Mouse (Mus musculus) hindbrain, embryonic 12.5 days (tissue): ENCODE data around the gene Fdxr. TPM values are rescaled to one million over a fixed set of nuclear protein-coding genes. Genes with fewer than 3 reads are reported as not detected.

Source experiments
- ATAC-seq: fragments of 200-750 bp; cut with Nextera tagmentation; 2 replicates; pipeline ENCODE4 v1.8.0; 2017; ENCODE audit warnings: moderate TSS enrichment; ENCODE audit not compliant: low FRiP score
- H3K27ac ChIP-seq: fragments of 300-500 bp; sonication (generic); 2 replicates; pipeline ENCODE4 v1.5.1; 2016; ENCODE audit warnings: mild to moderate bottlenecking
- H3K27me3 ChIP-seq: fragments of 300-500 bp; sonication (generic); 2 replicates; pipeline ENCODE4 v1.6.1; 2016; ENCODE audit warnings: mild to moderate bottlenecking
- H3K36me3 ChIP-seq: fragments of 300-500 bp; sonication (generic); 2 replicates; pipeline ENCODE4 v1.6.1; 2016; ENCODE audit warnings: mild to moderate bottlenecking
- H3K4me1 ChIP-seq: fragments of 300-500 bp; sonication (generic); 2 replicates; pipeline ENCODE4 v1.6.1; 2016
- H3K4me2 ChIP-seq: fragments of 300-500 bp; sonication (generic); replicated peaks from 2 replicates; pipeline ENCODE4 v1.6.1; 2016; ENCODE audit warnings: mild to moderate bottlenecking
- H3K4me3 ChIP-seq: fragments of 300-500 bp; sonication (generic); 2 replicates; pipeline ENCODE4 v1.5.1; 2016; ENCODE audit warnings: mild to moderate bottlenecking
- H3K9ac ChIP-seq: fragments of 300-500 bp; sonication (generic); 2 replicates; pipeline ENCODE4 v1.6.1; 2016; ENCODE audit warnings: mild to moderate bottlenecking, moderate library complexity
- H3K9me3 ChIP-seq: fragments of 300-500 bp; sonication (generic); replicated peaks from 2 replicates; pipeline ENCODE4 v1.6.1; 2016; ENCODE audit warnings: mild to moderate bottlenecking
- WGBS: fragments of 180-500 bp; shearing (Covaris S2); methylation state at CpG from one replicate; pipeline ENCODE4 v1.1.7; 2016; 5-methylcytosine and 5-hydroxymethylcytosine counted together
- polyA plus RNA-seq: library from polyadenylated mRNA; unstranded; fragments of >200 nt; fragmentation: Nextera tagmentation; extraction: Ambion mirVana; gene quantifications from 2 replicates; pipeline ENCODE4 v1.2.1, GENCODE M21; 2016

The Fdxr gene
- polyA plus RNA-seq, 1 experiment from 2014 or later, result 18.0 TPM

DNA sequence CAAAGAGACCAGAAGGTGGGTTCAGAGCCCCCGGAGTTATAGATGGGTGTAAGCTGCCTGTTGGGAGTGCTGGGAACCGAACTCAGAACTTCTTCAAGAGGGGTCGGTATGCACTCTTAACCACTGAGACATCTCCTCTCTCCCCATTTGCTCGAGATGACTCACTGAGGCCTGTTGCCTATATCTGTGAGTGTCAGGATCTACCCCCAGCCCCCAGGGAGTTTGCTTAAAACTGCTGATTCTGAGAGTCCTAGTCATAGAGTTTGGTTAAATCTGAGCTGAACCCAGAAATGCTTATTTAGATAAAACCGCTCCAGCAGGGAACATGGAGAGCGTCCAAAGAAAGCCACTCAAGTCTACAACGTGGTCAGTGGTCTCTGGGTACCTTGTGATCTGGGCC, 2.7 kb downstream of the Fdxr start:
- 85% methylated on average over 7 of the region's 7 CpGs for WGBS
- ATAC-seq, result no peak

DNA sequence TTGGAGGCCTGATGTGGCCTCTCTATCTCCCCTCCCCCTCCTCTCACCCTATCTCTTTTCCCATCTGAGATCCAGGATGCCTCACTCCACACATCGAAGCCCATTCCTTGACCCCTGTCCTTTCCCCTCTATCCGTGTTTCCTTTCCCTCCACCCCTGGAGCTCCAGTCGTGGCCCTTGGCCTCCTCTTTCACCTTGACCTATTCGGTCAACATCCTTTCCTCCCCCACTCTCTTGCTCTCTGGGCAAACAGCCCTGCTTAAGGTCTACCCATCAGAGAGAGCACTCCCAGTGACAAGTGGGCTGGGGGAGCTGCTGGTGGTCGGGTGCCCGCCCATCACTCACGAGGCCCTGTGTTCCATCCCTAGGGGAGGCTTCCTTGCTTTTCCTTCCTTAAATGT, 3.1 kb downstream of the Fdxr start:
- Histone ChIP-seq H3K4me3 (no peak overlapping the region), H3K27ac (no peak overlapping the region), H3K4me1 (peaks cover 26% of the 10 kb centered on the region), H3K9ac (0 out of 2 replicates have a peak overlapping the region, but pooled peaks have one; percentile 6), H3K27me3 (peaks cover 12% of the 10 kb centered on the region), H3K36me3 (peaks cover 9% of the 10 kb centered on the region; the same call in 1 of the 2 replicates), H3K4me2 (no peak overlapping the region), H3K9me3 (no peaks in the 10 kb centered on the region)
- whole genome bisulfite sequencing, result 71% methylated on average over 7 of the region's 7 CpGs
- no peak for ATAC-seq

More for the DNA sequence above, 2.7 kb downstream of the Fdxr start:
- Histone ChIP-seq H3K9me3 (no peaks in the 10 kb centered on the region), H3K4me3 (no peak overlapping the region), H3K4me1 (peaks cover 26% of the 10 kb centered on the region), H3K4me2 (no peak overlapping the region), H3K27me3 (peaks cover 7% of the 10 kb centered on the region), H3K9ac (0 out of 2 replicates have a peak overlapping the region, but pooled peaks have one; percentile 6), H3K36me3 (peaks cover 5% of the 10 kb centered on the region; the same call in 1 of the 2 replicates), H3K27ac (no peak overlapping the region)

DNA sequence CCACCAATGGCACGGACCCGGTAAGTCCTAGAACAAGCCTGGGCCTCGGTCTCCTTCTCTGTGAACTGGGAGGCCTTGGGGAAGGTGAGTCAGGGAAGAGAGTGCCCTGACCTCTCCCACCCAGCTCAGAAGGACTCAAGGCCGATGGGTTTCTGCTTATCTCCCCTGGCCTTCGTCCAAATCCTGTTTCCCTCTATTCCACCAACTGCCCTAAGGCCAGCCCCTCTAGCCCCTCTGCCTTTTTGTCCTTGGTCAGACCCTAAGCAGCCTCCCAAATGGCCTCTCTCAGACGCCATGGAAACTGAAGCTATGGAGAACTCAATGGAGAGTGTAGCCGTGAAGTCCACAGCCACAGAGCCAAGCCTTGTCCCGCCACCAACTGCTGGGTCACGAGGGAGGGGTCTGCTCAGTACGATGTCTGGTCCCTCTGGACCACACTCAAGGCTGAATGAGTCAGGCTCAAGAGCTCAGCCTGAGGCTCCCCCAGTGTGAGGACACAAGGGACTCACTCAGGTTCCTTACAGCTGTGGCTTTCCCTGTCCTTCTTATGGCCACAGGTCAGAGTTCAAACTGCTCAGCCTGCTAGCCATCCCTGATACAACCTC, 3.9 kb downstream of the Fdxr start:
- H3K4me1 ChIP-seq, result peaks cover 24% of the 10 kb centered on the region
- H3K4me2 ChIP-seq, result no peak overlapping the region
- ATAC-seq, result no peak
- no peak overlapping the region for H3K27ac ChIP-seq
- H3K4me3 ChIP-seq, result no peak overlapping the region
- WGBS, result 70% methylated on average over 10 of the region's 10 CpGs
- H3K27me3 ChIP-seq, result peaks cover 19% of the 10 kb centered on the region
- H3K9me3 ChIP-seq, result no peaks in the 10 kb centered on the region
- no peak overlapping the region for H3K9ac ChIP-seq
- H3K36me3 ChIP-seq, result peaks cover 15% of the 10 kb centered on the region; the same call in 1 of the 2 replicates

GRCm38 (mm10) chr11:115271481-115271880, 5.4 kb downstream of the Fdxr start:
- H3K9me3 ChIP-seq, result no peaks in the 10 kb centered on the region
- H3K4me3 ChIP-seq, result no peak overlapping the region
- no peak for ATAC-seq
- H3K9ac ChIP-seq, result no peak overlapping the region
- peaks cover 31% of the 10 kb centered on the region for H3K4me1 ChIP-seq
- 72% methylated on average over 10 of the region's 10 CpGs for WGBS
- H3K36me3 ChIP-seq, result peaks cover 15% of the 10 kb centered on the region; the same call in 1 of the 2 replicates
- H3K4me2 ChIP-seq, result no peak overlapping the region
- H3K27ac ChIP-seq, result no peak overlapping the region
- peaks cover 34% of the 10 kb centered on the region for H3K27me3 ChIP-seq

GRCm38 (mm10) chr11:115271052-115271451, 5.8 kb downstream of the Fdxr start:
- ATAC-seq, result no peak
- H3K27ac ChIP-seq, result no peak overlapping the region
- H3K4me2 ChIP-seq, result no peak overlapping the region
- 87% methylated on average over 9 of the region's 9 CpGs for WGBS
- H3K36me3 ChIP-seq, result peaks cover 15% of the 10 kb centered on the region; the same call in 1 of the 2 replicates
- no peak overlapping the region for H3K4me3 ChIP-seq
- peaks cover 39% of the 10 kb centered on the region for H3K27me3 ChIP-seq
- H3K9ac ChIP-seq, result no peak overlapping the region
- peaks cover 31% of the 10 kb centered on the region for H3K4me1 ChIP-seq
- H3K9me3 ChIP-seq, result no peaks in the 10 kb centered on the region

DNA sequence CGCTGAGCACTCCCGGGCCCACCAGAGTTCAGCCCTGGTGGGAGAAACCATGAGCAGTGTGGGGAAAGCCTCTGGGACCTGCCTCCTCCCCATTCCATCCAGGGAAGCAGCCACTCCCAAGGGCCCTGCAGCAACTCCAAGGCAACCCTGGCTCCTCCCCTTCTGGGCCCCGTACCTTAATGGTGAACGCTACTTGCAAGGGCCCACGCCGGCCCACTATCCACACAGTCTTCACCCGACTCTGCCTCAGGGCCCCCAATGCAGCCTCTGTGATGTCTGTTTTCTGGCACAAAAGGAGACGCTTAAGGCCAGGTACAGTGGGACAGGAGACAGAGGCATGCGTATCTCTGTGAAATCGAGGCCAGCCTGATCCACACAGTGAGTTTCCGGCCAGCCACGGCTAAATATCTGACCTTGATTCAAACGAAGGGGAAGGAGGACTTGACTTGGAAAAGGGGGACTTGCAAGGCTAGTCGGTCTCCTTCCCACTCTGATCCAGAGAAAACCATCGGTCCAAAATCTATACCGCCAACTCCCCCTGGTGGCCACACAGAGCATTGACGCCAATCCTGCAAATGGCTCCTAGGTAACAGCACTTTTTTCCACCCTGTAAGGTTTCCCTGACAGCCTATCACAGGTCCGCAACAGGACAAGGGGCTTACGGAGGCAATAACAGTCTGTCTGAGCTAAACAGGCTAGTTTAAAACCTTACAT, 6.5 kb downstream of the Fdxr start:
- peaks cover 15% of the 10 kb centered on the region; the same call in 1 of the 2 replicates for H3K36me3 ChIP-seq
- no peak for ATAC-seq
- WGBS, result 36% methylated on average over 19 of the region's 19 CpGs

DNA sequence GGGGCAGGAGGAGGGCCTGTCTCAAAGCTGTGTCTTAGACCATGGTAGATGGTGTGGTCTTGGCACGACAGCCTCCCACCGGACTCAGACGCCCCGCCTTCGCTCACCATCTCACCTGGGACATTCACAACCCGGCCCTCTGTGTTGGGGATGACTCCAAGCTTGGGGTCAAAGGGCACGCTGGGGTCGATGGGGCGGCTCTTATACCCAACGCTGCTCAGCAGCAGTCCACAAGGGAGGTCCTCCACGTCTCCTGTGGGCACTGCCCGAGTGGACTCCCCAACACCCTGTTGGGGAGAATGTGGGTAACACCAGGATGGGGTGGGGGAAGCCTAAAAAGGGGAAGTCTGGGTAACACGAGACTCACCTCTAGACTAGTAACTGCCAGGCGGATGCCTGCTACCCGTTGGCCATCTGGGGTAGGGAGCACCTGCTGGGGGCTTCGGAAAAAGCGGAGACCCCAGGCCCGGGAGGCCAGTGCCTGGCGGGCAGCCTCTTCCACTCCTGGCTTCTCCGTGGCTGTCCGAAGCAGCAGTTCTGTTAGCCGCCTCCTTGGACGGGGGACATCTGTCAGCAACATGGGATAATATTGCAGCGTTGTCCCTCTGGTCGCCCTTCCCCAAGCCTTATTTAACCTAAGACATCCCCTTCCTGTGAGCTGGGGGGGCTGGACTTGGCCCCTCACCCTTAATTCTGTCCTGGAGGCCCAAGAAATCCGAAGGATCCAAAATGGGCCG, 7.4 kb downstream of the Fdxr start:
- H3K27me3 ChIP-seq, result peaks cover 54% of the 10 kb centered on the region
- no peak overlapping the region; the same call in 1 of the 2 replicates for H3K9ac ChIP-seq
- H3K9me3 ChIP-seq, result no peaks in the 10 kb centered on the region
- H3K4me2 ChIP-seq, result no peak overlapping the region
- WGBS, result 86% methylated on average over 25 of the region's 27 CpGs
- H3K36me3 ChIP-seq, result peaks cover 15% of the 10 kb centered on the region; the same call in 1 of the 2 replicates
- no peak overlapping the region for H3K4me3 ChIP-seq
- ATAC-seq, result no peak
- no peak overlapping the region for H3K27ac ChIP-seq
- H3K4me1 ChIP-seq, result peaks cover 32% of the 10 kb centered on the region

More for the DNA sequence above, 6.5 kb downstream of the Fdxr start:
- H3K9me3 ChIP-seq, result no peaks in the 10 kb centered on the region
- no peak overlapping the region for H3K9ac ChIP-seq
- no peak overlapping the region for H3K4me3 ChIP-seq
- H3K27ac ChIP-seq, result no peak overlapping the region
- H3K4me2 ChIP-seq, result no peak overlapping the region
- H3K4me1 ChIP-seq, result peaks cover 30% of the 10 kb centered on the region
- H3K27me3 ChIP-seq, result peaks cover 46% of the 10 kb centered on the region

DNA sequence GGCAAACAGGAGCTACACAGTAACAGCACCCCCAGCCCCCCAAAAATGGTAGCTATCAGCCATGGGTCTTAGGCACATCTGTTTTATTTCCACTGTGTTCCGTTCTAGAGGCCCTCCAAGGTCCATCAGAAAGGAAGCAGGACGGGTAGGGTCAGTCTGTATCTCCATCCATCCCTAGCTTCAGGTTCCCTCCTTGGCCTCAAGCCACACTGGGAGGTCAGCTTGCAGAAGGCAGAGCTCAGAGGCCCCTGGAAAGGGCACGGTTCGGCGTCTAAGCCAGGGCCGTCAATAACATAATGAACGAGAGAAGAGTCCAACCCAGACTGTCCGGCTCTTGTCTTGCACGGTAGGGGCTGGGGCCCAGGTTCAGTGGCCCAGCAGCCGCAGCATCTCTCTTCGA, 8.9 kb downstream of the Fdxr start:
- H3K27ac ChIP-seq, result no peak overlapping the region
- WGBS, result 63% methylated on average over 11 of the region's 11 CpGs
- H3K27me3 ChIP-seq, result peaks cover 69% of the 10 kb centered on the region
- peaks cover 32% of the 10 kb centered on the region for H3K4me1 ChIP-seq
- H3K36me3 ChIP-seq, result peaks cover 15% of the 10 kb centered on the region; the same call in 1 of the 2 replicates
- H3K9me3 ChIP-seq, result no peaks in the 10 kb centered on the region
- H3K4me3 ChIP-seq, result no peak overlapping the region
- no peak for ATAC-seq
- H3K4me2 ChIP-seq, result no peak overlapping the region
- H3K9ac ChIP-seq, result no peak overlapping the region

DNA sequence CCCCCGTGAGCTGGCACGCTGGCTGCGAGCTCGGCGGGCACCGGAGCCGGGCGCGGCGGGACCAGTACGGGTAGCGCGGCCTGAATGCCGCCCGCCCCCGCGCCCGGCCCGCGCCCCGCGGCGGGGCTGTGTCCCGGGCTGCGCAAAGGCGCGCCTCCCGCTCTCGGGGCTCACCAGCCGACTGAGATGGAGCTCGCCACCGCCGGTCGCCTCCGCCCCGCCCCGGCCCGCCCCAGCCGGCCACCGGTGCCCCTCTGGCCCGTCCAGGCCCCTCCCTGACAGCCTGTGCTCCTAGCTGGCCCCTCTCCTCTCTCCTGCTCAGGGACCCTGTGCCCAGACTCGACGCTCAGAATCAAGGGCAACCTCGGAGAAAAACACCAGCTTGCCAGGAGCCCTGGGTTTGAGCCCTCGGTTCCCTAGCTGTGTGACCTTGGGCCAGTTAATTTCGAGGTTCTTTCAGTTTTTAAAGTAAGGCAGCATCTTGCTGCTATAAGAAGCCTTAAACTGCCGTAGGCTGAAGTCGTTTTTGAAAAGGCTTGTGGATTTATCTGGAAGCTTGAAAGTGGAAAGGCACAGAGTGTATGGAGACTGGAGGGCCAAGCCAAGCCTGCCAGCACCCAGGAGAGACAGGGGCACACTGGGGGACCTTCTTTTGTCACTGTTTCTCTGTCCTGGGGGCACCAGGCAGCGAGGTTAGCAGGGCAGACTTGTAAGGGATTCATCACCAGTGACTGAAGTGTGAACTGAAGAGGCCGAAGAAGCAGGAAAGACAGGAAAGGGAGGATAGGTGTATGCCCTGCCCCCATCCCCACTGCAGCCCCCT, 9.6 kb downstream of the Fdxr start, which contains the start of gene Grin2c:
Grin2c (minus strand) TSS at position 183 of the 823 bp plus-strand sequence.
- H3K9ac ChIP-seq, result peak within 1 kb of the TSS; percentile 55
- H3K4me2 ChIP-seq, result peak within 1 kb of the TSS; percentile 60
- WGBS, result 7% methylated on average over 39 of the region's 50 CpGs
- H3K27ac ChIP-seq, result no peak within 1 kb of the TSS
- peaks cover 32% of the 10 kb centered on the region for H3K4me1 ChIP-seq
- H3K27me3 ChIP-seq, result peaks cover 76% of the 10 kb centered on the region
- no peaks in the 10 kb centered on the region for H3K9me3 ChIP-seq
- peak within 1 kb of the TSS; percentile 35 for H3K4me3 ChIP-seq
- H3K36me3 ChIP-seq, result peaks cover 15% of the 10 kb centered on the region; the same call in 1 of the 2 replicates
- no peak for ATAC-seq

- Histone ChIP-seq H3K27me3 (peaks cover 85% of the 10 kb centered on the region), H3K4me1 (peaks cover 32% of the 10 kb centered on the region), H3K36me3 (peaks cover 15% of the 10 kb centered on the region; the same call in 1 of the 2 replicates), H3K9me3 (no peaks in the 10 kb centered on the region), H3K27ac (no peak overlapping the region), H3K4me3 (peak overlapping the region; percentile 35), H3K4me2 (peak overlapping the region; percentile 60), H3K9ac (peak overlapping the region; percentile 55; the same call in 1 of the 2 replicates)
- ATAC-seq, result no peak
- 2% methylated on average over 22 of the region's 22 CpGs for WGBS
Measured at GRCm38 (mm10) chr11:115266400-115266778, 10.5 kb downstream of the Fdxr start.

DNA sequence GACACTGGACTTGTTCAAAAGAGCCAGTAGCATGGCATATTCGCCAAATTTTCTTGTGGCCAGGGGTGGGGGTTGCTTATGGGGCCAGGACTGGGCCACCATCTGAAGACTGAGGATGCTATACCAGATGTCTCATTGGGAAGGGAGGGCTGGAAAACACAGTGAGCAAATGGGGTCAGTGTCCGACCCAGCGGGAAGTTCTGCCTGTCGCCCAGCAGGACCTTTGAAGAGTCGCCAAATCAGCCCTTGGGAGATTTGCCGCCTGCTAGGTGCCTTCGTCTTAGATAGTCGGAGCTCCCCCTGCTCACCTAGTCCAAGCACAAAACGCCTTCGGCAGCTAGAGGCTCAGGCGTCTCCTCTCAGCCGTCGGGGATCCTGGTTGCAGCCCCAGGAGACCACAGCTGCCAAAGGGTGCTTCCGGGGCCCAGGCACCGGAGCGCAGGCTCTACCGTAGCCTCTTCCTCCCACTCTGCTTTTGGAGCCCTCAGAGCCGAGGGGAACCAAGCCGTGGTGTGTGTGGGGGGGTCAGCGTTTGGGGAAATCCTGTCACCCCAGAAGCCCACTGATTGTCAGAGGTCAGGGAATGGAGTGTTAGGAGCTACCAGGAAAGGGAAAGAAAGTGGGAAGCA, 11.0 kb downstream of the Fdxr start:
- Histone ChIP-seq H3K9ac (no peak overlapping the region), H3K4me2 (peak overlapping the region; percentile 60), H3K9me3 (no peaks in the 10 kb centered on the region), H3K27ac (no peak overlapping the region), H3K36me3 (peaks cover 15% of the 10 kb centered on the region; the same call in 1 of the 2 replicates), H3K27me3 (peaks cover 90% of the 10 kb centered on the region), H3K4me1 (peaks cover 32% of the 10 kb centered on the region), H3K4me3 (no peak overlapping the region; the same call in 1 of the 2 replicates)
- WGBS, result 5% methylated on average over 20 of the region's 20 CpGs
- ATAC-seq, result no peak
